Mouse (Mus musculus) gastrocnemius, postnatal 4 days (tissue): ENCODE results near the gene Cmpk1. TPM values are rescaled to one million over a fixed set of nuclear protein-coding genes. Genes with fewer than 3 reads are reported as not detected.
A peak's percentile ranks its signal among the peaks of the same experiment; 100 is the strongest.

Source experiments
- DNase-seq, 2 experiments: peaks; one replicate each; pipeline ENCODE4 v3.0.0; 2021 to 2022; ENCODE audit warnings: low spot score in 2 of 2, mixed read lengths in 2 of 2
- total RNA-seq, 2 experiments: library from RNA; stranded (reverse); gene quantifications; 2 replicates each; pipeline ENCODE4 v1.2.3; 2021

Cmpk1 gene
- total RNA-seq, 2 experiments from 2014 or later = 42.9 to 45.3 TPM

DNA sequence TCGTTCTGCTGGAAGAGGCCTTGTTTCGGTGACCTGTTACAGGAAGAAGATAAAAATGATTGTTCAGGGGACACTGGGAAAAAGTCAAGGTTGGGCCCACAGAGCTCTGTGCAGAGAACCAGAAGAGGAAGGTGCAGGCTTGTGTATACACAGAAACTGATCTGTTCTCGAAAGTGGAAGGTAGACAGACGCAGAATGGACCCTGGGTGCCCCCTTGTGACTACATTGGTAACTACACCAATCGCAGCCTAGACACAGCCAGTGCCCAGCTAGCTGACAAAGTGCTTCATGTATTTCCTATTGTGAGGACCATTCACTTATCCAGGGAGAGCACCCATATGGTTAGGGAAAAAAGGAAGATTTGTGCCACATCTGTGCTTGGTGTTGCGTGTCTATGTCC lies 39.6 kb downstream of the Cmpk1 start:
- DNase-seq = peak in 1 of 2 experiments; percentile 74

- no peak for DNase-seq
Observed at GRCm38 (mm10) chr4:114946416-114946815, 40.6 kb downstream of the Cmpk1 start.

GRCm38 (mm10) chr4:114945021-114945420 lies 42.0 kb downstream of the Cmpk1 start:
- no peak for DNase-seq

DNA sequence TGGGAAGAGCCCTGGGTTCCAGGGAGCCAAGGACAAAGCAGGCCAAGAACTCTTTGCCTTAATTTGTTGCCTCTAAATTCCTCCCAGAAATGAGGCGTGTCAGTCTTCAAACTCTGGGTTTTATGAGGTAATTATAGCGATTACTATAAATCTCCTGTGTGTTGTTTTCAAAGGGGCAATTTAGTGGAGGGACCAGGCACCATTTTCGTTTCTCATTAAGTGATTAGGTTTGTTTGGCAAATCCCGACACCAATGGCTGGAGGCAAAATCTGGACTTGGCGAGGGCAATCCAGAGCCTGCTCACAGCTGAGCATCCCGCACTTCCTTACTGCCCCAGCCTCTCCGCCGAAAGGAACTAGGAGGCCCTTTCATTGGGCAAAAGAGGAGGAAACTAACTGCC lies 44.5 kb downstream of the Cmpk1 start:
- DNase-seq = no peak

GRCm38 (mm10) chr4:114942112-114942511 lies 44.9 kb downstream of the Cmpk1 start:
- no peak for DNase-seq

GRCm38 (mm10) chr4:114941311-114941710 lies 45.7 kb downstream of the Cmpk1 start:
- no peak for DNase-seq

- no peak for DNase-seq
Observed at GRCm38 (mm10) chr4:114938248-114938647, 48.8 kb downstream of the Cmpk1 start.

GRCm38 (mm10) chr4:114937459-114938047 lies 49.5 kb downstream of the Cmpk1 start:
- no peak for DNase-seq

DNA sequence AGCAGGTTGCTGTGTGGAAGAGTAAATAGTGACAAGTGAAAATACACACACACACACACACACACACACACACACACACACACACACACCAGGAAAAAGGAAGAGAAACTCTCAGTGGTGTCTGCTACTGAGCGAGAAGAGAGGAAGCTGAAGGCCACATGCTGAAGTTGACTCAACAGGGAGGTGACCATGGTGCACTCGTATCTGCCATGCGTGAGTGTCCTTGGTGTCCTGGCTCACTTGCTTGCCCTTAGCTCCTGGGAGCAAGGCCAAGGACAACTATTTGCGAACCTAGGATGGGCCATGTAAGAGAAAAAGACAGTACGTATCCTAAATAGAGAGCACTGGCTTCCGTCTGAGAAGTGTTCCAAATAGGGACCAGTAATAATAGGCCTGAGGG lies 52.9 kb downstream of the Cmpk1 start:
- no peak for DNase-seq

DNA sequence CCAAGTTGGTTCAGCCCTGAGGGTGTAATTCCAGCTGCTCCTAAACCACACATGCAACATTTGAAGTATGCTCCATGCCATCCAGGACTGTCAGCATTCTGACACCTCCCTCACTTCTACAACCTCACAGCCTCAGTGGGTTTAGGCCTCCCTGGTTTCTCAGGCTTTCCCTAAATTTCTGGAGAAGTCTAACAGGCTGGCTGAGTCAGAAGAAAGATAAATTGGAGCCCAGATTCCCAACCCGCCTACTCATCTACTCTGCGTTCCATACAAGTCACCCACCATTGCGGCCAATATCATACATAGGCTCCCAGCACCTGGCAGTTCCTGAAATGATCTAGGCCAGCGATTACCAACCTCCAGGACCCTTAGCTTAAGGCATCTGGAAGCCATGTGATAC lies 54.3 kb downstream of the Cmpk1 start:
- no peak for DNase-seq

GRCm38 (mm10) chr4:114929155-114929554 lies 57.9 kb downstream of the Cmpk1 start:
- no peak for DNase-seq

- no peak for DNase-seq
Observed at GRCm38 (mm10) chr4:114925917-114926312, 61.1 kb downstream of the Cmpk1 start, which contains the start of gene Foxe3. Gene Foxe3 (minus strand): TSS chr4:114926013.

DNA sequence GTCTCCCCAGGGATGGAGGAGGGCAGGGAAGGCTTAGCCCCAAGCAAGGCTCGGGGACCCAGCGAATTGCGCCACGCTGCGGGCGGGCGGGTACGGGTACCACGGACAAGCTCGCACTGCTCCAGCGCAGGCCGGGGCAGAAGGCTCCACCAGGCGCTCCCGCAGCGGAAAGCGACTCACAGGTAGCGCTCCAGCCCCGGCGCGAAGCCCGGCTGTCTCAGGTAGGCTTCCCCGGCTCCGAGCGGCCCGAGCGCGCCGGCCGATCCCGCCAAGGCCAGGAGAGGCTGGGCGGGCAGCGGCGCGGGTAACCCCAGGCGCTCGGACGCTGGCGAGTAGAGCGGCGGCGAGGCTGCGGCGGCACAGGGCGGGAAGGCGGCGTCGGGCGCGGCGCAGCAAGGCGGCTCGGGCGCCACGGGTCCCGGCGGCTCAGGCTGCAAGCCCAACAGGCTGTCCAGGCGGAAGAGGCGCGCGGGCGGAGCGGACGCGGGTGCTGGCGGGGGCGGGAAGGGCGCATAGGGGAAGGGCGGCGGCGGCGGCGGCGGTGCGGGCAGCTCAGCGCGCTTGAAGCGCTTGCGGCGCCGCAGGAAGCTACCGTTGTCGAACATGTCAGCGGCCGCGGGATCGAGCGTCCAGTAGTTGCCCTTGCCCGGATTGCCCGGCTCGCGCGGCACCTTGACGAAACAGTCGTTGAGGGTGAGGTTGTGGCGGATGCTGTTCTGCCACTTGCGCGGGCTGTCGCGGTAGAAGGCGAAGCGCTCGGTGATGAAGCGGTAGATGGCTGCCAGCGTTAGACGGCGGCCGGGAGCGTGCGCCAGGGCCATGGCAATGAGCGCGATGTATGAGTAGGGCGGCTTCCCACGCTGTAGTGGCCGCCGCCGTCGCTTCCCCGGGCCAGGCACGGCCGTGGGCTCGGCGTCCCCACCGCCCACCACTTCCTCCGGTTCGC lies 61.8 kb downstream of the Cmpk1 start:
- DNase-seq = no peak

DNA sequence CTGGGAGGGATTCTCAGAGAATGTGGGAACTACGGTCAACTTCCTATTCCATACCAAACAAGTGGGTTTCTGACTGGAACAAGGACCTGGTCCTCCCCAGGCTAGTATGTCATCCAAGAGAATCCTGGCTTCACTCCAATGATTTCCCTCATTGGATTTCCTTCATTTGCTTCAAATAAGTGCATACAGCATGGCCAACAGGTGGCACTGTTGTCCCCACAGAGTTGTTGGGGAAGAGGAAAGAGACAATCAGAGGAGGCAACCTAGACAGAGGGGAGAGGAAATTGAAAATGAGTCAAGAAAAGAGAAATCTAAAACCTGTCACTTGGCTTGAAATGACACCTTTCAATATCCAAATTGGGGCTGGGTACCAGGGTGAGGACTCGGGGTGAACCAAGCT lies 70.0 kb downstream of the Cmpk1 start:
- DNase-seq = peak in 1 of 2 experiments; percentile 46

DNA sequence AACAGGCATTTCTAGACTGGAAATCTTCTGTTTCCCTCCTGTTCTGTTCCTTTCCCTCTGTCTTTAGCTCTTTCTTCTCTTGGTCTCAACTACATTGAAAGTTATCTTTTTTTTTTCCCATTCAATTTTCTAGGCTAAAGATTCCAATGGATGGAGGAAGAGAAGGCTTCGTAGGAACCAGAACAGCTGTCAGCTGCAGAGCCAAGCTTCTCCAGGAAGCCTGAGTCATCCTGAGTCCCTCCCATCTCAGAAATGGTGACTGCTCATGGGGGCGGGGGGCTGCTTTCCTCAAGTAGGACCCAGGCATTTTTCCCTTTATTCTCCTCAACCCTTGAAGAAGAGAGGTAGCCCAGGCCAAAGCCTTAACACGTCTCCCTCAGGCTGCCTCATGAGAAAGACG lies 71.0 kb downstream of the Cmpk1 start:
- no peak for DNase-seq

- DNase-seq = peak in 1 of 2 experiments; percentile 62
Observed at GRCm38 (mm10) chr4:114913594-114913962, 73.5 kb downstream of the Cmpk1 start.

- DNase-seq = no peak
Observed at GRCm38 (mm10) chr4:114912705-114913593, 74.1 kb downstream of the Cmpk1 start.

- DNase-seq = no peak
Observed at GRCm38 (mm10) chr4:114909602-114910484, 77.2 kb downstream of the Cmpk1 start.
